Mouse (Mus musculus): ENCODE measurements at regions not wholly inside any gene's neighbourhood (a gene's known extent, or its start where the extent isn't known, plus 50 kb on each side); places are given as distances from the start of the nearest gene placed in this dataset.

GRCm38 (mm10) chr11:19144506-19144905 is 125.7 kb upstream of the Meis1 start:
- no peak overlapping the region for H3K27ac ChIP-seq (ENCODE audit: low read depth)
- H3K9ac ChIP-seq (replicated peaks) = no peak overlapping the region
- H3K4me1 ChIP-seq (ENCODE audit: insufficient read depth) = no peaks in the 10 kb centered on the region
- H3K27me3 ChIP-seq (ENCODE audit: insufficient read depth, low read length) = no peaks in the 10 kb centered on the region
- WGBS (ENCODE audit: insufficient replicate concordance) = 65% methylated on average over 6 of the region's 6 CpGs
- H3K9me3 ChIP-seq (ENCODE audit: low read length) = no peaks in the 10 kb centered on the region
- H3K36me3 ChIP-seq (replicated peaks; ENCODE audit: insufficient read depth, low read length) = no peaks in the 10 kb centered on the region
- no peak for ATAC-seq
- no peak overlapping the region for H3K4me2 ChIP-seq (ENCODE audit: low read depth, low read length)
- H3K4me3 ChIP-seq (ENCODE audit: low read depth, low read length) = no peak overlapping the region
- no peak for DNase-seq
- TF ChIP-seq CTCF (IDR thresholded peaks at IDR 0.05; ENCODE audit: low read depth) (no peak), EP300 (IDR thresholded peaks at IDR 0.05; ENCODE audit: low read depth) (no peak)

- 44% methylated on average over 9 of the region's 9 CpGs for WGBS (ENCODE audit: insufficient replicate concordance)
- no peaks in the 10 kb centered on the region for H3K36me3 ChIP-seq (replicated peaks; ENCODE audit: insufficient read depth, low read length)
- TF ChIP-seq EP300 (IDR thresholded peaks at IDR 0.05; ENCODE audit: low read depth) (no peak), CTCF (IDR thresholded peaks at IDR 0.05; ENCODE audit: low read depth) (no peak)
Measured at GRCm38 (mm10) chr11:19145263-19145662, 126.5 kb upstream of the Meis1 start.

DNA sequence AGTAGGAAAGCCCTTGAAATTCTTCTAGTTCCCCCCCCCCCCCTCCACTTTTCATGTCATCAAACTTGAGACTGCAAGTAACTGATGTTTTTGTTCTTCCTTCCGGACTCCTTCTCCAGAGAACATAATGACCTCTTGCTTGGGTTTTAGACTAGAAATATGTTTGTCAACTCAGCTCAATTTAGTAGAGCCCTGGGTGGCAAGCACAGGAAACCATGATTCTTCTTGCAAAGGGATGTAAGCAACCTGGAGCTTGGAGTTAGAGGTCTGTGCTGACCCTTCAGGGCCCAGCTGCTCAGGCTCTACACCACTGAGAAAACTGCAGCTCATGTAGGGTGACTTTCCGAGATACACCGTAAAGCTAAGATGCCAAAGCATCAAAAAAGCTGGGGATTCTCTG is 127.2 kb upstream of the Meis1 start:
- Histone ChIP-seq H3K4me1 (ENCODE audit: insufficient read depth) (no peaks in the 10 kb centered on the region), H3K4me2 (ENCODE audit: low read depth, low read length) (no peak overlapping the region), H3K27me3 (ENCODE audit: insufficient read depth, low read length) (no peaks in the 10 kb centered on the region), H3K36me3 (replicated peaks; ENCODE audit: insufficient read depth, low read length) (no peaks in the 10 kb centered on the region), H3K4me3 (ENCODE audit: low read depth, low read length) (no peak overlapping the region), H3K27ac (ENCODE audit: low read depth) (no peak overlapping the region), H3K9me3 (ENCODE audit: low read length) (no peaks in the 10 kb centered on the region), H3K9ac (replicated peaks) (no peak overlapping the region)
- TF ChIP-seq CTCF (IDR thresholded peaks at IDR 0.05; ENCODE audit: low read depth) (no peak), EP300 (IDR thresholded peaks at IDR 0.05; ENCODE audit: low read depth) (no peak)
- no peak for ATAC-seq
- DNase-seq = no peak
- 79% methylated on average over 3 of the region's 3 CpGs for WGBS (ENCODE audit: insufficient replicate concordance)

More at GRCm38 (mm10) chr11:19145263-19145662, 126.5 kb upstream of the Meis1 start:
- Histone ChIP-seq H3K9me3 (ENCODE audit: low read length) (no peaks in the 10 kb centered on the region), H3K4me2 (ENCODE audit: low read depth, low read length) (no peak overlapping the region), H3K4me3 (ENCODE audit: low read depth, low read length) (no peak overlapping the region), H3K4me1 (ENCODE audit: insufficient read depth) (no peaks in the 10 kb centered on the region), H3K27ac (ENCODE audit: low read depth) (no peak overlapping the region), H3K9ac (replicated peaks) (no peak overlapping the region), H3K27me3 (ENCODE audit: insufficient read depth, low read length) (no peaks in the 10 kb centered on the region)
- no peak for DNase-seq
- ATAC-seq = no peak

DNA sequence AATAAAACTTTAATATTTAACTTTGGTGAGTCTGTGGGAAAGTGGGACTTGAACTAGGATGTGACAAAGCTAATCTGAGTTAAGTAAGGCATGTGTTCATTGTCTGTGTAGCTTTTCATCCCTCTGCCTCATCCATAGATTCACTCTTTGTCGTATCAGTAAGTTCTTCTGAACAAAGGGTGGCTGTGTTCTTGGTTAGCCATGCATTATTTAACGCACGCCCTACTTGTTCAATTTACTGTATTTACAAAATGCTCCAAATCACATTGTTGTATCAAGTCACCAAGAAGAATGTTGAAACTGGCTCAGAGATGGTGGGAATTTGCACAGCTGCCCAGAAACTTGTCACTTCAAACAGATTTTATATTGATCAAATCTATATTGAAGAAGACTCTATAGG is 132.2 kb upstream of the Meis1 start:
- WGBS (ENCODE audit: insufficient replicate concordance) = 72% methylated on average over 3 of the region's 3 CpGs
- Histone ChIP-seq H3K9ac (replicated peaks) (no peak overlapping the region), H3K4me1 (ENCODE audit: insufficient read depth) (no peaks in the 10 kb centered on the region), H3K27me3 (ENCODE audit: insufficient read depth, low read length) (no peaks in the 10 kb centered on the region), H3K9me3 (ENCODE audit: low read length) (no peaks in the 10 kb centered on the region), H3K27ac (ENCODE audit: low read depth) (no peak overlapping the region), H3K36me3 (replicated peaks; ENCODE audit: insufficient read depth, low read length) (no peaks in the 10 kb centered on the region), H3K4me2 (ENCODE audit: low read depth, low read length) (no peak overlapping the region), H3K4me3 (ENCODE audit: low read depth, low read length) (no peak overlapping the region)
- no peak for ATAC-seq
- TF ChIP-seq EP300 (IDR thresholded peaks at IDR 0.05; ENCODE audit: low read depth) = no peak
- no peak for TF ChIP-seq CTCF (IDR thresholded peaks at IDR 0.05; ENCODE audit: low read depth)
- no peak for DNase-seq

- no peaks in the 10 kb centered on the region for H3K9me3 ChIP-seq (ENCODE audit: low read length)
- no peak for TF ChIP-seq CTCF (IDR thresholded peaks at IDR 0.05; ENCODE audit: low read depth)
- no peak for TF ChIP-seq EP300 (IDR thresholded peaks at IDR 0.05; ENCODE audit: low read depth)
- H3K4me1 ChIP-seq (ENCODE audit: insufficient read depth) = no peaks in the 10 kb centered on the region
- H3K36me3 ChIP-seq (replicated peaks; ENCODE audit: insufficient read depth, low read length) = no peaks in the 10 kb centered on the region
- WGBS (ENCODE audit: insufficient replicate concordance) = 71% methylated on average over 4 of the region's 4 CpGs
- H3K27ac ChIP-seq (ENCODE audit: low read depth) = no peak overlapping the region
- DNase-seq (no peak), ATAC-seq (no peak)
- no peaks in the 10 kb centered on the region for H3K27me3 ChIP-seq (ENCODE audit: insufficient read depth, low read length)
- no peak overlapping the region for H3K4me2 ChIP-seq (ENCODE audit: low read depth, low read length)
- no peak overlapping the region for H3K9ac ChIP-seq (replicated peaks)
- no peak overlapping the region for H3K4me3 ChIP-seq (ENCODE audit: low read depth, low read length)
Measured at GRCm38 (mm10) chr11:19153714-19154113, 134.9 kb upstream of the Meis1 start.

GRCm38 (mm10) chr11:19154813-19155616 is 136.2 kb upstream of the Meis1 start:
- 57% methylated on average over 4 of the region's 4 CpGs for WGBS (ENCODE audit: insufficient replicate concordance)
- Histone ChIP-seq H3K4me1 (ENCODE audit: insufficient read depth) (no peaks in the 10 kb centered on the region), H3K4me3 (ENCODE audit: low read depth, low read length) (no peak overlapping the region), H3K27me3 (ENCODE audit: insufficient read depth, low read length) (no peaks in the 10 kb centered on the region), H3K9me3 (ENCODE audit: low read length) (no peaks in the 10 kb centered on the region), H3K27ac (ENCODE audit: low read depth) (no peak overlapping the region), H3K9ac (replicated peaks) (no peak overlapping the region), H3K36me3 (replicated peaks; ENCODE audit: insufficient read depth, low read length) (no peaks in the 10 kb centered on the region), H3K4me2 (ENCODE audit: low read depth, low read length) (no peak overlapping the region)
- no peak for ATAC-seq
- DNase-seq = no peak
- TF ChIP-seq EP300 (IDR thresholded peaks at IDR 0.05; ENCODE audit: low read depth) (no peak), CTCF (IDR thresholded peaks at IDR 0.05; ENCODE audit: low read depth) (no peak)
